Mouse (Mus musculus) E14TG2a.4 (cell line): ENCODE results near the gene Cerk.

ENCODE experiments used
- CTCF ChIP-seq: conservative IDR thresholded peaks from 2 replicates; pipeline ENCODE4 v1.5.1; 2014; ENCODE audit warnings: low read length
- NANOG ChIP-seq: IDR thresholded peaks from 2 replicates; pipeline ENCODE4 v1.6.1; 2014; ENCODE audit warnings: borderline replicate concordance, low read length, mixed read lengths
- POU5F1 ChIP-seq: IDR thresholded peaks from 2 replicates; pipeline ENCODE4 v1.6.1; 2014; ENCODE audit warnings: low read length, borderline replicate concordance

DNA sequence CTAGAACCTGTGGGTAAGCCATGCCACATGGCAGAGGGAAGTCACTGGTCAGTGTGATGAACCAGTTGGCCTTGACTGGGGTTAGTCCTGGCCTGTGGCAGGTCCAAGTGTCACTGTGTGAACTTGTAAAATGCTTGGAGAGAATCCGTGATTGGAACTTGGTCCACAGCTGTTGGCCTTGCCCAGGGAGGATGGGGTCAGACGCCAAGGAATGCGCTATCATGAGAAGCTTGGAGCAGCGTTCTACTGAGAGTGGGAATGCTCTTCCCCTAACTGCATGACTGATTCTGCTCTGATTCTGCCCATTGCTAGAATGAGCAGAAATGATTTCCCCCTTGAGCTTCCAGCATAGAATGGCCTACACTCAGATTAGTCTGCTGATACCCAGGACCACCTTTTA, 34.8 kb upstream of the Cerk start:
- TF ChIP-seq CTCF: no peak
- no peak for TF ChIP-seq POU5F1
- TF ChIP-seq NANOG: no peak
